Mouse (Mus musculus) small intestine, adult 2 months (tissue): ENCODE measurements around the gene Gpr35.

Experiments
- CTCF ChIP-seq: fragments of 200-500 bp; IDR thresholded peaks from 2 replicates; pipeline ENCODE4 v1.5.1; 2012; ENCODE audit warnings: low read depth, mild to moderate bottlenecking, control low read depth, inconsistent platforms, low read length, moderate library complexity, mixed read lengths; ENCODE audit not compliant: insufficient replicate concordance, insufficient read length; ENCODE audit errors: extremely low read depth
- POLR2A ChIP-seq: fragments of 200-500 bp; IDR thresholded peaks from 2 replicates; pipeline ENCODE4 v1.6.1; 2012; ENCODE audit warnings: low read depth, mild to moderate bottlenecking, control low read depth, inconsistent platforms, low read length, moderate library complexity

DNA sequence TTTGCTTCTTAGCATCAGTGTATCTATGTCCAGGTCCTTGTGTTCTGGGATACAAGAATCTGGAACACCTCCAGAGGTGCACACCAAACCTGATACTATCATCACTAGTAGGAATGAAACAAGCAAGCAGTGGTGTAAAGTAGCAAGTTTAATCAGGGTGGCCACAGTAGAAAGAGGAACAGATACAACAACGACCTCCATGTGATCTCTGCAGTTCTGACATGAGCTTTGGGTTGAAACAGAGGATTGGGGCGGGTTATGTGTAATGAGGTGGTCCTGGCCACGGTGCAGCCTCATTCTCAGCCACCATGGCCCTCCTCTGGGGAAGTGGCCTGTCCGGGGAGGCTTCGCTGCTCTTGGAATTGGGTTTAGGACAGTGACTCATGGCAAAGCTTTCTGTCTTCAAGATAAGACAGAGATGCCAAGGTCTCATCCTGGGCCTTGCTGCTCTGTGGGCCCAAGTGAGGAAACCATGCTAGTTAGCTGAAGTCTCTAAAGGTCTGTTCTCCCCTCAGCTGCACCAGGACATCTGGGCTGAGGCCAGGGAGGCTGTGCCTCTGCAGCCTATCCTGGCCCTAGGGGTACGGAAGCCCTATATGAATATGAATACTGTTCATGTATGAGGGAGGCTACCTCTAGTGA lies 41.7 kb downstream of the Gpr35 start:
- no peak for TF ChIP-seq CTCF
- no peak for TF ChIP-seq POLR2A
